Mouse (Mus musculus) cortical plate, adult 2 months (tissue): Measurements from ENCODE around the gene Ogfr.

Experiments used
- CTCF ChIP-seq: fragments of 200-500 bp; IDR thresholded peaks from 2 replicates; pipeline ENCODE4 v1.5.1; 2011; ENCODE audit warnings: mild to moderate bottlenecking, control low read depth, low read length; ENCODE audit not compliant: insufficient read depth; ENCODE audit errors: extremely low read depth
- POLR2A ChIP-seq: fragments of 200-500 bp; IDR thresholded peaks from 2 replicates; pipeline ENCODE4 v1.6.1; 2011; ENCODE audit warnings: mild to moderate bottlenecking, low read length, control low read depth; ENCODE audit not compliant: insufficient read depth; ENCODE audit errors: extremely low read depth

DNA sequence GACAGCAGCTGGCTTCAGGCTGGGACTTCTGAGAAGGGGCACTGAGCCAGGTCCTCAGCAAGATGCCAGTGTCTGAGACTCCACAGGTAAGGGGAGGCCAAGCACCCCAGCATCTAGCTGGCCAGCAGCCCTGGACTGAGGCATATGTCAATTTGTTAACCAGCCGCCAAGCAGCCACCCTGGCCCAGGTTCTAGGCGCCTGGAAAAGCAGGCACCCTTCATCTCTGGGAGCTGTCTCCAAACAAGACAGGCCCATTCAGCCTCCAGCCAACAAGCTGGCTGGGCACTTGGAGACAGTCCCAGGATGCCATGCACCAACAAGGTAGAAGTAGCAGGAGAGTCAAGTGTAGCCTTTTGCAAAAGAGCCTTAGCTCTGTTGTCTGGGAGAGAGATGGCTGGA is 45.4 kb upstream of the Ogfr start:
- TF ChIP-seq POLR2A (no peak), CTCF (no peak)
